Mouse (Mus musculus): ENCODE results near the gene Zfp3.
A peak's percentile ranks its signal among the peaks of the same experiment; 100 is the strongest.

DNA sequence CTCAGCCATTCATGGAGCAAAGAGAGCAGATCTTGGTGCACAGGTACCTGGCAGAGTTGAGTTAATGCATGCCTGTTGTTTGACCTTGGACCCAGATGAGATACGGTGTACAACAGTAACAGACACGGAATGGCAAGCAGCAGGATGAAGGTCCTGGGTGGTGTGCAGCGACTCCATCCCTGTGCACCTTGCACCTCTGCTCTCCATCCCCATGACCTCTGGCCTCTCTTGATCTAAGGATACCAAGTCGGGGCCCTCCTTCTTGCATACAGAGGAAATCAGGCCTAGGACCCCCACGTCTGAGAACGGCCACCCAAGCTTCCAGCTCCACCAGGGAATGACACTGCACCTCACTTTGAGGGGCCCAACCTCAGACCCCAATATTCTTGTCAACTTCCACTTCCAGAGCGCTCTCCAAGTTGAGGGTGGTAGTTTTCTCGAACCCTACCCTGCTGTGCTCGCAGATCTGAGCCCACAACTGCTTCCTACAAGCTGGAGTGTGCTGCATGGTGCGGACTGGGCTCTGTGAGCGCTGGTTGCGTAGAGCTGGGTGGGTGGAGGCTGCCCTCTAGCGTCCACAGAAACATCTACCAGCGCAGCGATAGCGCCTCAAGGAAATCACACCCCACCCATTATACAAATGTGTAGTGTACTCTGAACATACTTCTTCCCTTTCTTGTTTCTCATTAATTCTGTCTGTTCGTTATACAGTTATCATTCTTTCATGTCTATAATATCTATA lies 13.0 kb downstream of the Zfp3 start:
- TF ChIP-seq CTCF (IDR thresholded peaks at IDR 0.05; ENCODE audit: extremely low read depth, insufficient read length, insufficient replicate concordance, low read depth, low read length) (peak; percentile 91), POLR2A (IDR thresholded peaks at IDR 0.05; ENCODE audit: low read depth, low read length) (no peak)

Data from small intestine, adult 2 months (tissue).